Mouse (Mus musculus) bone marrow, adult 2 months (tissue): ENCODE data around the gene Ccl7. TPM values are rescaled to one million over a fixed set of nuclear protein-coding genes. Genes with fewer than 3 reads are reported as not detected.
A peak's percentile ranks its signal among the peaks of the same experiment; 100 is the strongest.

Experiments used
- H3K27ac ChIP-seq: fragments of 200-500 bp; 2 replicates; pipeline ENCODE4 v1.5.1; 2012; ENCODE audit warnings: low read depth, mild to moderate bottlenecking, control low read depth, inconsistent platforms, low read length; ENCODE audit not compliant: control insufficient read depth, poor library complexity, insufficient read depth
- H3K4me1 ChIP-seq: fragments of 200-500 bp; 2 replicates; pipeline ENCODE4 v1.6.1; 2011; ENCODE audit warnings: low read length; ENCODE audit not compliant: control insufficient read depth, insufficient read depth
- H3K4me3 ChIP-seq: fragments of 200-500 bp; replicated peaks from 2 replicates; pipeline ENCODE3; 2011; ENCODE audit warnings: mild to moderate bottlenecking, low read depth, low read length, control low read depth; ENCODE audit not compliant: control insufficient read depth
- CTCF ChIP-seq: fragments of 200-500 bp; IDR thresholded peaks from 2 replicates; pipeline ENCODE4 v1.5.1; 2011; ENCODE audit warnings: low read length, control low read depth; ENCODE audit not compliant: control insufficient read depth, insufficient read depth
- POLR2A ChIP-seq: fragments of 200-500 bp; IDR thresholded peaks from 2 replicates; pipeline ENCODE4 v1.6.1; 2011; ENCODE audit warnings: low read depth, mild to moderate bottlenecking, control low read depth, low read length, borderline replicate concordance; ENCODE audit not compliant: control insufficient read depth
- WGBS: fragments of 180-500 bp; shearing (Covaris S2); methylation state at CpG from one replicate; pipeline ENCODE4 v1.1.7; 2018; 5-methylcytosine and 5-hydroxymethylcytosine counted together
- polyA plus RNA-seq: library from polyadenylated mRNA; stranded (reverse); fragments of >200 nt; gene quantifications from 2 replicates; pipeline ENCODE4 v1.2.4, GENCODE M21; 2011; ENCODE audit warnings: low replicate concordance; ENCODE audit not compliant: missing spikeins, insufficient read depth, insufficient read length

Ccl7 gene
- polyA plus RNA-seq, 1 experiment: 6.4 TPM

- TF ChIP-seq CTCF (no peak), POLR2A (no peak)
- 17% methylated on average over 2 of the region's 2 CpGs for WGBS
- H3K4me1 ChIP-seq: no peaks in the 10 kb centered on the region; the same call in 1 of the 2 replicates
- no peak within 1 kb of the TSS for H3K27ac ChIP-seq
- H3K4me3 ChIP-seq: no peak within 1 kb of the TSS
Measured at GRCm38 (mm10) chr11:82038535-82038934, 7.0 kb upstream of the Ccl7 start, which contains the start of gene Gm17268. Gene Gm17268 (minus strand): TSS chr11:82038562.

- Histone ChIP-seq H3K4me1 (no peaks in the 10 kb centered on the region; the same call in 1 of the 2 replicates), H3K27ac (no peak overlapping the region), H3K4me3 (no peak overlapping the region)
- no peak for TF ChIP-seq CTCF
- TF ChIP-seq POLR2A: no peak
- 14% methylated on average over 3 of the region's 3 CpGs for WGBS
Measured at GRCm38 (mm10) chr11:82039132-82039660, 6.3 kb upstream of the Ccl7 start.

- Histone ChIP-seq H3K27ac (no peak overlapping the region), H3K4me1 (no peaks in the 10 kb centered on the region; the same call in 1 of the 2 replicates), H3K4me3 (no peak overlapping the region)
- TF ChIP-seq CTCF (no peak), POLR2A (no peak)
- 20% methylated on average over 4 of the region's 4 CpGs for WGBS
Measured at GRCm38 (mm10) chr11:82041671-82042080, 3.8 kb upstream of the Ccl7 start.

- TF ChIP-seq CTCF (peak; percentile 33; the same call in 1 of the 2 replicates), POLR2A (no peak)
- Histone ChIP-seq H3K4me1 (no peaks in the 10 kb centered on the region), H3K27ac (no peak overlapping the region), H3K4me3 (no peak overlapping the region)
- 39% methylated on average over 6 of the region's 6 CpGs for WGBS
Measured at GRCm38 (mm10) chr11:82047746-82048415, 2.4 kb downstream of the Ccl7 start.

DNA sequence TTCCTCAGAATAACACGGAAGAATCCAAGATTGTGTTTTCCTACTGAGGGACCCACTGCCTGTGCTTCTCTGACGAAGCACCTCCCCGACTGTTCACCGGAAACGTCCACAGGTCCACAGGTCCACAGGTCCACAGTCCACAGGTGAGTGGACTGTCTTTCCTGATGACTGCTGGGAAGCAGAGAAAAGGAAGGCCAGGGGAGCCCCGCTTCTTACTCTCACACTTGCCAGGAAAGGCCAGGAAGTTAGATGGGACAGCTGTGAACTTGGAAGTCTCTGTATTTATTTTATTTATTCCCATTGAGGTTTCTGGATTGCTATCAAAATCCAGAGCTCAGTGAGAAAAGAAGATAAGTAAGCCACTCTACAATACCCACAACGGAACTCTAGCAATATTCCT is 8.3 kb downstream of the Ccl7 start:
- WGBS: 86% methylated on average over 7 of the region's 7 CpGs
- no peak for TF ChIP-seq POLR2A
- H3K4me1 ChIP-seq: no peaks in the 10 kb centered on the region
- no peak overlapping the region for H3K4me3 ChIP-seq
- H3K27ac ChIP-seq: no peak overlapping the region

- Histone ChIP-seq H3K4me1 (no peaks in the 10 kb centered on the region), H3K27ac (no peak within 1 kb of the TSS), H3K4me3 (no peak within 1 kb of the TSS)
- 78% methylated on average over 6 of the region's 6 CpGs for WGBS
- TF ChIP-seq CTCF (no peak), POLR2A (no peak)
Measured at GRCm38 (mm10) chr11:82057646-82058045, 12.1 kb downstream of the Ccl7 start, which contains the start of gene Ccl11. Gene Ccl11 (plus strand): TSS chr11:82057823.

DNA sequence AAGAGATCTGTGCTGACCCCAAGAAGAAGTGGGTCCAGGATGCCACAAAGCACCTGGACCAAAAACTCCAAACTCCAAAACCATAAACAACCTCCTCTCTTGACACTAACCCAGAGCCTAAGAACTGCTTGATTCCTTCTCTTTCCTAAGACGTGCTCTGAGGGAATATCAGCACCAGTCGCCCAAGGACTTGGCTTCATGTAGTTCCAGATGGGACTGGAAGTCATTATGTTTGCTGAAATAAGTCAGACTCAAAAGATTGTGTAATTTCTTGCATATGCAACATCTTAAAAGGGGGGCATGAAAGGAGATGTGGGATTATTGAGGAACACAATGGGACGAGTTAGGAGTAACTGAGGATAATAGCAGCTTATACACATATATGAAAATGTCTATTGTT is 16.7 kb downstream of the Ccl7 start:
- no peak overlapping the region for H3K4me3 ChIP-seq
- TF ChIP-seq POLR2A (no peak), CTCF (no peak)
- no peaks in the 10 kb centered on the region for H3K4me1 ChIP-seq
- H3K27ac ChIP-seq: no peak overlapping the region
- WGBS: 56% methylated on average over 3 of the region's 3 CpGs

DNA sequence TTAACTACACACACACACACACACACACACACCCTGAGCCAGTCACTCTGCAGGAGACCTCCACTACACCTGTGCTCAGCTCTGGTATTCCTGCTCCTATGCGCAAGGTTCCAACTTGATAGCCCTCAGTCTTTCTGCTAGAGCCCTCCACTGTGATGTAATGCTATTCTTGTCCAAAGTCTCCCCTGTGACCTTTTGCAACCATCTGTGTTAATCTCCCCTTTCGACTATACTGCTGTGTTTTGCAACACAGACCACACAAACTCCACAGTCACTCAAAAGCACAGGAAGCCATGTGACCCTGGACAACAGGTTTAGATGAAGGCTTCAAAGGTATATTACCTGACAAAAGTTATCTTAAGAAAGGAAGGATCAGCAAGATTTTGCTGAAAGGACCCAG is 17.9 kb downstream of the Ccl7 start:
- TF ChIP-seq CTCF (no peak), POLR2A (no peak)
- 57% methylated on average over 2 of the region's 2 CpGs for WGBS
- H3K4me3 ChIP-seq: no peak overlapping the region
- H3K4me1 ChIP-seq: no peaks in the 10 kb centered on the region
- H3K27ac ChIP-seq: no peak overlapping the region
